Mouse (Mus musculus): ENCODE data around the gene Csl. TPM values are rescaled to one million over a fixed set of nuclear protein-coding genes. Genes with fewer than 3 reads are reported as not detected.

Gene Csl
- total RNA-seq (2021): 1 to 10 TPM in 1 of 2 experiments, under 1 TPM in 1; 0.87 to 1.4 TPM
- long read RNA-seq, experiment 1: 0 reads
- long read RNA-seq, experiment 2: 0 reads

DNA sequence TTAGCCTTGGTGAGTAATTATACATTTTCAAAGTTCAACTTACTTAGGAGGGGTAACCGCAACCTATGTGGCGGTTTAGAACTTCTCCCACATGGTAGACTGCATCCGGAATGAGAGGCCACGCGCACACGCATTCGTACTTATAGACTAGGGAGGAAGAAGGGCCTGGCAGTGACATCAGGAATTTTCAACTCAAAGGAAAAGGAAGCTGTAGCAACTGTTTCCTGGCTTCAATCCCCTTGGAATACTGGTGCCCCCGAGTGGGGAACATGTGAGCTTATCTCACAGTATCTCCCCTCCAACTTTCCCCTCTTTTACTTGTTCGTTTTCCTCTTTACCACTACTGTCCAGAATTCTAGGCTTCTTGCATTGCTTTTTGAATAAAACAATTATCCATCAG is at the start of gene Csl:
Gene Csl (minus strand): TSS at position 101 of the 400 bp plus-strand sequence.
- no peak for DNase-seq (ENCODE audit: low spot score in 2 of 2)

DNA sequence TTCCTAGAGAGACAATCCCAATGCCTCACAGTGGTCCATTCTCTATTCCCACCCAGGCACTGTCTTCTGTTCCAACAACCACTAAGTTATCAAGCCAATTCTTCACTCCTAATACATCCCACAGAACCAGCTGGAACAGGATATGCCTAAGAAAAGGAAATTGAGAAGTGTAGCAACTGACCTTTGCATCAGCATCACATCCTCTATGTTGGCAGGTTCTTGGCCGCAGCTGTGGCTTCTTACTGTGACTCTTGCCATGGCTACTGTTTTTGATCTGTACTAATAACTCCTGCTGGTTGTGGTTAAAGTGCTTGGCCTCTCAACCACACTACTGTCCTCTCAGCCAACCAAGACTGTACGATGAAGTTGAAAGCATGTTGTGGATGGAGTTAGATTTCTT is 30.0 kb upstream of the Csl start:
- no peak for DNase-seq (ENCODE audit: low spot score in 2 of 2)

DNA sequence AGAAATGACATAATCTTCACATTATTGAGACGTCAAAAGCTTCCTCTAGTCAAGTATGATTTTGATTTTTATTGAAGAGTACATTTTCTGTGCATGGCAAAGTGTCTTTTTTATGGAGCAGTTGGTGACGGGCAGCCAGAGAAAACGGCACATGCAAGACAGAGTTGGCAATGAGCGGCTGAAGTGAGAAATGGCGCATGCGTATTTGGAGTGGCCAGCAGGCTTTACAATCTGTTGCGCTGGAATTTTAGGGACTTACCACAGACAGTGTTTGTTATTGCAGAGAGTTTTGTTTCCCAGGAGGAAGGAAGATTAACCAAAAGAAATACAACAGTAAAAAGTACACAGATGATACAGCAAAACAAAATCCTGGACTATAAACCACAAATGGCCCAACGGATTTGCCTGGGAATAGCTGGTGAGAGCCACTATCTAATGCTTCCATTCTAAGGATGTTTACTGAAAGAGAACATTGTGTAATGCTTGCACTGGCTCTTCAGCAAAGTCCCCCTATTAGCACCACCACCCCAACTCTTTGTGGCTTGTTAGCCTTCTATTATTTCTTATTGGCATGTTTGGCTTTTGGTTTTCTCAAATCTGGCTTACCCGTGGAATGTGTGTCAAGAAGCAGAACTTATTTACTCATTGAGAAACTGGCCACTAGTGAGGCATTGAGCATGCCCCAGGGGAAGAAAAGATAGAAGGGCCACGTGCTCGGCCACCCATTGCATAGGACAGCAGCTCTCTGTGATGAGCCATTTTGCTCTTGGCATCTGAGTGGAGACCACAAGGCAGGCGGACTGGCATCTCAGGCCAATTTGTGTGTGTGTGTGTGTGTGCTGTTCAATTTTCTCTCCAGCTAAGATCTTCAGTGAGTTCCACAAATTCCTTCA is 15.0 kb upstream of the Csl start:
- DNase-seq (ENCODE audit: low spot score in 2 of 2): no peak

DNA sequence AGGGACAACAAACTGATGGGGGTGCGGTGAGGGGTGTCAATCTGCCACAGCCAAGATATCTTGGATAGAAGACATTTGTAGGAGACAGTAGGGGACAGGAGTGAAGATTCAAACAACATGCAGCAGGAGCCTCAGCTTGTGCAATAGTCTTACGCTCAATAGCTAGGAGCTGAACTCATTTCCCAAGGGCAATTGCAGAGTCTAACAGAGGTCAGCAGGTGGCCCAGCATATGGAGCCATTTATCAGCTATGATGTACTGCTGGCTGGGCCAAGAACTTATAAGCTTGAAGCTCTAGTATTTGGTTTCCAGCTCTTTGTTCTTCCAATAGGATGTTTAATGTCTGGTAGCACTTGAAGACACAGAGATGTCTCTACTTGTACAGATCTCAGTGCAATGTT is 9.3 kb downstream of the Csl start:
- no peak for DNase-seq (ENCODE audit: low spot score in 2 of 2)

DNA sequence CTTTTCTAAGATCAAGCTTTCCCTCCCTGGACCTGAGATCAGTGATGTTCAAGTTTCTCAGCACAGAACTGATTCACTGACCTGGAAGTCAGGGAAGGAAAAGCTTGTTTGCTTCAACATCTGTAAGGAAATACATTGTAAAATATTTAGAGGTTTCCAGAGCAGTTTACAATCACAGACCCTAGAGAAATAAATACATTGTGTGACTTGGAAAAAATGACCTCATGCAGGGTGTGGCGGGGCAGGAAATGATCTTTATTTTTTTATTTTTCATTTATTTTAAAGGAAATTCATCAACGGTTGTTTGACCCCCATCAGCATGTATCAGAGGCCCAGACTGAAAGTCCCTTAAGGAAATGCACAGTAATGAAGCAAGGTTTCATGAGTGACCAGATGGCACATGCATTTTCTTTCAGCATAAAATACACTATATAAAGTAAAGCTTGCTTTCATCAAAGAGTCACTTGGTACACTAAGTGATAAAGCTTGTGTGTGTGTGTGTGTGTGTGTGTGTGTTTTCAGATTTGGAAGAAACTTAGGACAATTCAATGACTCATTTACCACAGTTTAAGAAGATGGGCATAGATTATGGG is 10.7 kb downstream of the Csl start:
- DNase-seq (ENCODE audit: low spot score in 2 of 2): no peak

DNA sequence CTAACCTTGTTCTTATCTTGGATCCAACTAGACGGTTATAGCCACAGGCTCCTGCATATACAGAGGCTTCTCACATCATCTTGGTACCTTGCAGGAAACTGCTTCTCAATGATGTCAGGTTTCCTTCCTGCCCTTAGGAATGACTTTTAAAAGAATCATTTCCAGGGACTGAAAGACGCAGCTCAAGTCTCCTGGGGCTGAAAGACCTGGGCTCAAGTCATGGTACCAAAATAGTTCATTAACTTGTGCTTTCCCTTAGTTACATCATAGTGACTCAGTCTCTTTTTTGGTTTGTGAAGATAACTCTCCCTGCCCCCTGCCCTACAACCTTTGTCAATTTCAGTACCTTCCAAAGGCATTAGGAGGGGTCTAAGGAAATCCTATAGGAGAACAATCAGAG is 11.4 kb downstream of the Csl start:
- DNase-seq (ENCODE audit: low spot score in 2 of 2): no peak

DNA sequence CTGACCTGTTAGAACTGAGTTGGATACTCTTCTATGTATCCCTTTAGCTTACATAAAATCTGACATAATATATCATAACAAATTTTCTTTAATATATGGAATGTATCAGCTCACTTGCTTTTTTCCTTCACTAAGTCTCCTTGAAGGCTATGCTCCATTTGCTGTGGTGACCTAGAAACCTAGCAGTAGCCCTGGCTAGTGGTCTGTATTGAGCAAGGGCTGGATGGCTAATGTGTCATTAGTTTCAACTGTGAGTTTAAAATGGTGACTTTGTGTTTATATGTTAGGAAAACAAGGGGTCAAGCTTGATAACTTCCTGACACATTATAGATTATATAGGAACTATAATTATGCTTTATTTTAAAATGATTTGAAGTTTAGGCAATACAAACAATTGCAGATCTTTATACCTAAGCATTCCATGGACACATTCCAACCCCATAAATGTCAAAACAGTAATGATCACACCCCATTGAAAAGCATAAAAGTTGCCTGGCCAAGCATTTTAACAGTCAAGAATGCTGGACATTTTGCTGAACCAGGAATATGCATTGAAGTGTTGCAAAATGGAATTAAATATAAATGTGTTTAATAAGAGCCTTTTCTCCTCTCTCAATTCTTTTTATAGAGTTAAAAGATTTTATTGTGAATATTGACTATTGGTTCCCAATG is 17.7 kb downstream of the Csl start:
- DNase-seq (ENCODE audit: low spot score in 2 of 2): no peak

DNA sequence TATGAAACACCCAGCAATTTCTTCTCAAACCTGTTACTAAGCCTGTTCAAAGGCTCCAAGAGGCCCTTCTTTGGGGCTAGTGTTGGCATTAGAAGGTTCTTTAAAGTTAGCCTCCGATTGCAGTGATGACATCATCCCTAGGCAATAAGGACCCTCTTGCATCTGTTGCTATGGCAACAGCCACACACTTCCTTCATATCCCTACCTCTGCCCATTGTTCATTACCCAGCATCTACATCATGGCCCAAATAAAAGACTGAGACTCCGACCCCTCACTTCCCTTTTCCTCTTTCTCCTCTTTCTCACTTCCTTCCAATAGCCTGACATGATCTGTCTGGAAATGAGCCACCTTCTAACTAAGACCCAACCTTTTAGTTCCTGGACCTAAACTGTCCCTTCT is 46.3 kb downstream of the Csl start:
- DNase-seq (ENCODE audit: low spot score in 2 of 2): no peak

DNA sequence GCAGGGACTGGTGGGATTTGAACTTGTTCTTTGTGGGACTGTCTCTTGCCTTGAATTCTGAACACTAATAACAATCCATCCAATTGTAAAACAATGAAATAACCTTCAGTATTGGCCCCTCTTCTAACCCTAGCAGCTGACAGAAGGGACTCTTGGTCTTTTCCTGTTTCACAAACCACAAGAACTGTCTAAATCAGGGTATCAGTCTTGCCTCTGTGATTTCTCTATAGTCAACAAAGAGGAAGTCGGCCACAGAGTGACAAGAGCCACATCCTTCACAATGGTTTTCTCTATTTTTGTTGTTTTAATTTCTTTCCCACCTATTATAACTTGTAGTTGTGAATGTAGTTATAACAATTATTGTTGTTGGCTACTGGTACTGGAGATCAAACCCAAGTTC is 47.9 kb downstream of the Csl start:
- DNase-seq (ENCODE audit: low spot score in 2 of 2): no peak

Data from adrenal gland, postnatal 4 days (tissue).